Mouse (Mus musculus) liver, embryonic 15.5 days (tissue): Measurements from ENCODE around the gene Mrpl33. TPM values are rescaled to one million over a fixed set of nuclear protein-coding genes. Genes with fewer than 3 reads are reported as not detected.
"Not testable (repeated sequence)": the region's sequence is repeated elsewhere in the genome, so short reads cannot be mapped to it uniquely, and the experiment has no call there.

Experiments
- ATAC-seq: fragments of 200-750 bp; cut with Nextera tagmentation; 2 replicates; pipeline ENCODE4 v1.8.0; 2017; ENCODE audit warnings: moderate number of reproducible peaks, mild to moderate bottlenecking, moderate library complexity; ENCODE audit not compliant: insufficient read depth
- H3K27ac ChIP-seq: fragments of 300-500 bp; sonication (generic); replicated peaks from 2 replicates; pipeline ENCODE4 v1.5.1; 2015; ENCODE audit warnings: mild to moderate bottlenecking, inconsistent platforms
- H3K27me3 ChIP-seq: fragments of 300-500 bp; sonication (generic); 2 replicates; pipeline ENCODE4 v1.6.1; 2015; ENCODE audit warnings: mild to moderate bottlenecking, inconsistent platforms
- H3K36me3 ChIP-seq: fragments of 300-500 bp; sonication (generic); replicated peaks from 2 replicates; pipeline ENCODE4 v1.6.1; 2015; ENCODE audit warnings: moderate library complexity, mild to moderate bottlenecking, inconsistent platforms
- H3K4me1 ChIP-seq: fragments of 300-500 bp; sonication (generic); replicated peaks from 2 replicates; pipeline ENCODE4 v1.6.1; 2015; ENCODE audit warnings: inconsistent platforms
- H3K4me2 ChIP-seq: fragments of 300-500 bp; sonication (generic); 2 replicates; pipeline ENCODE4 v1.6.1; 2015; ENCODE audit warnings: moderate library complexity, mild to moderate bottlenecking, inconsistent platforms
- H3K4me3 ChIP-seq: fragments of 300-500 bp; sonication (generic); replicated peaks from 2 replicates; pipeline ENCODE4 v1.5.1; 2015; ENCODE audit warnings: mild to moderate bottlenecking, inconsistent platforms
- H3K9ac ChIP-seq: fragments of 300-500 bp; sonication (generic); 2 replicates; pipeline ENCODE4 v1.6.1; 2015; ENCODE audit warnings: moderate library complexity, mild to moderate bottlenecking, inconsistent platforms
- H3K9me3 ChIP-seq: fragments of 300-500 bp; sonication (generic); replicated peaks from 2 replicates; pipeline ENCODE4 v1.6.1; 2016; ENCODE audit warnings: inconsistent platforms
- WGBS: fragments of 180-500 bp; shearing (Covaris S2); methylation state at CpG from one replicate; pipeline ENCODE4 v1.1.7; 2015; ENCODE audit warnings: mixed read lengths; ENCODE audit not compliant: insufficient replicate concordance; 5-methylcytosine and 5-hydroxymethylcytosine counted together
- polyA plus RNA-seq: library from polyadenylated mRNA; unstranded; fragments of >200 nt; fragmentation: Nextera tagmentation; extraction: Ambion mirVana; gene quantifications from 2 replicates; pipeline ENCODE4 v1.2.1, GENCODE M21; 2015

Mrpl33 gene
- polyA plus RNA-seq, 1 experiment from 2014 or later: 158 TPM

DNA sequence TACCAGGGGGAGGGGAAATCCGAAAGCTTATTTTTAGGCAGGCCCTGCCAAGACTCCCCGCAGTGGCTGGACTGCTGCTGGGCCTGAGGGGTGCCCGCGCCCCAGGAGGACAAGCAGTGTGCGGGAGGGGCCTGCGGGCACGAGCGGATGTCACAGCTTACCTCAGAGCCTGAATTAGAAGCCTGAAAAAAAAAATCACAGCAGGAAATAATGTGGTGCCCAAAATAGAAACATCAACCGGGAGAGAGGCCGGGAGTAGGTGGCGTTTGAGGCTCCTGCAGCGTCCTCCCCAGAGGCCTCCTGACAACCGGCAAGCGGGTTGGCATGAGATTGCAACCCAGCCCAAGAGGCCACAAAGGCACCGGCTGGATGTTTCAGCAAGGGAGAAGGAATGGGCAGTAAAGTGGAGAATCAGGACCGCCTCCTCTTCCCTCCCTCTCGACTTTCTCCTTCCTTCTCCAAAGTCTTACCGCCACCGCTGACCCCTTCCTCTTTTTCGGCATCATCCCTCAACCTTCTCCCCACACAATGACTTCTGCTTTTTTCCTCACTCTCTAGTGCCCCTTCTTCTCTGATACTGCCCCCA, 25.6 kb upstream of the Mrpl33 start:
- H3K4me1 ChIP-seq: no peaks in the 10 kb centered on the region
- H3K27ac ChIP-seq: peak overlapping the region; percentile 33
- H3K9me3 ChIP-seq: no peaks in the 10 kb centered on the region
- H3K4me3 ChIP-seq: peak overlapping the region; percentile 26
- H3K4me2 ChIP-seq: peak overlapping the region; percentile 41
- WGBS: 10% methylated on average over 20 of the region's 20 CpGs
- H3K9ac ChIP-seq: no peak overlapping the region
- H3K36me3 ChIP-seq: no peaks in the 10 kb centered on the region
- ATAC-seq: no peak
- H3K27me3 ChIP-seq: no peaks in the 10 kb centered on the region

DNA sequence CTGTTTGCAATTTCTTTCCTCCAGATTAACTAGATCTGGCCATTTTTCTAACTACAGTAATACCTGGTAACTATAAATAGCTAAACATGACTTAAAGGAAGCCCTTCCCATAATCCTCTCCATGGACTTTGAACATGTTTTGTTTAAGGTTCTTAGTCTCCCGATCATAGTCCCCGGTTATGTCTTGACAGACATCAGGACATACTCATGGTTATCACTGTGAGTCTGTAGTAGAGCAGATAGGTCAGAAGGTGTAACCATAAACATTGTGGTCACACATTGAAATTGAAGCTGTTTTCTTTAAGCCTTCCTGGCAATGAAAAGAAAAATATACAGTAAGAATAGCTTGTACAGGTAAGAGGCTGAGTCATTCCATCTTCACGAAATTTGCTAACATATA, 23.0 kb upstream of the Mrpl33 start:
- ATAC-seq: no peak
- Histone ChIP-seq H3K9ac (no peak overlapping the region), H3K4me2 (no peak overlapping the region), H3K27me3 (no peaks in the 10 kb centered on the region), H3K9me3 (no peaks in the 10 kb centered on the region), H3K27ac (no peak overlapping the region), H3K4me3 (no peak overlapping the region), H3K36me3 (no peaks in the 10 kb centered on the region), H3K4me1 (no peaks in the 10 kb centered on the region)
- 59% methylated on average over 3 of the region's 3 CpGs for WGBS

DNA sequence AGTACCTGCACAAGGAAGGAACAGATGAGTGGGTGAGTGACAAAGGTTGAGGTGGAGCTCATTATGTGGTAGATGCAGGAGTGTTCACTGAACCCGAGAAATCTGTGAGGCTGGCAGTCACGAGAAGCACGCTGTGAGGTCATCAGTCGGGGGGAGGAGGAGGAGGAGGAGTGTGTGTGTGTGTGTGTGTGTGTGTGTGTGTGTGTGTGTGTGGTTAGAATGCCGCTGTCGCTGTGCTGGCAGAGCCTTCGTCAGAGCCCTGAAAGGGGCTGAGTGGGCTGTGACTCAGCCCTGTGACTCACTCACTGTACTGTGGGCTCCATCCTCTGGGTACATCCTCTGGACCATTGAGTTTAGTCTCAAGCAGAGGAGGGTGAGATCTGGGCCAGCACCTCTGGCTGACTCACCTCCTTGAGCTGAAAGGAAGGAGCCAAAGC, 20.2 kb upstream of the Mrpl33 start:
- ATAC-seq: no peak
- no peak overlapping the region for H3K4me3 ChIP-seq
- no peaks in the 10 kb centered on the region for H3K36me3 ChIP-seq
- H3K4me2 ChIP-seq: no peak overlapping the region
- H3K9me3 ChIP-seq: no peaks in the 10 kb centered on the region
- H3K27me3 ChIP-seq: no peaks in the 10 kb centered on the region
- H3K9ac ChIP-seq: no peak overlapping the region
- H3K27ac ChIP-seq: no peak overlapping the region
- WGBS: 69% methylated on average over 7 of the region's 7 CpGs
- no peaks in the 10 kb centered on the region for H3K4me1 ChIP-seq

DNA sequence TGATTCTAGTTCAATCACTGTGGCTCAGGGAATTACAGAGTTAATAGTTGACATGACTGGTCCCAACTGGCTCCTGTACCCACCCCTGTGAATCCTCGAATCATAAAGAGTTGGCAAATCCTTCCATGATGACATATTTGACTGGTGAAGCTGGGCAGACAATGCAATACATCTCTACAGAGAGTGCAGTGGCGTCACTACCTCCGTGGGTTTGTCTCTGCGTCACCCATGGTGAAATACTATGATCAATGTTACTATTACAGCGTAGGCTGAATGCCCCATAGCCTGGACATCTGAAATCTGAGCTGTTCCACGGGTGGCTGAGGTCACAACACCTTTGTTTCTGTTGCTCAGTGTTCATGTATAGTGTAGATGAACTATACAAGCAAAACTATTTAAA, 15.5 kb upstream of the Mrpl33 start:
- ATAC-seq: no peak
- Histone ChIP-seq H3K4me1 (no peaks in the 10 kb centered on the region), H3K4me2 (no peak overlapping the region), H3K4me3 (no peak overlapping the region), H3K36me3 (no peaks in the 10 kb centered on the region), H3K27me3 (no peaks in the 10 kb centered on the region), H3K9ac (no peak overlapping the region), H3K27ac (no peak overlapping the region), H3K9me3 (no peaks in the 10 kb centered on the region)
- 50% methylated on average over 6 of the region's 6 CpGs for WGBS

DNA sequence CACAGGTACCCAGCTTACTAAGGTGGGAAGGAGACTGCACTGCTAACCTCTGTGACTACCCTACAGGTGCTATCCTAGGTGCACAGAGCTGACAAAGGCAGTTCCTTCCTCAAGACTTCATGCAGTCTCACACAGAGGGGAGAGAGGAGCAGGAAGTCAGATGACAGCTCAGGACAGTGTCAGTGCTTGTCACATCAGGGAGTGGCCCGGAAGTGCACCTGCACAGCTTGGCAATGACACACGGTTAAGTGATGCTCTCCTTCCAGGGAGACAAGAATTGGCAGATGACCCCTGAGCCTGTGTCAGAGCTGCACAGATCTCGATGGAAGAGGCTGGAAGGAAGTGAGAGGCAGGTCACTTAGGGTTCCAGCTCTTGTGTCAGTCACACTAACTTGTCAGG, 14.8 kb upstream of the Mrpl33 start:
- Histone ChIP-seq H3K4me2 (no peak overlapping the region), H3K4me1 (no peaks in the 10 kb centered on the region)
- WGBS: 37% methylated on average over 3 of the region's 3 CpGs

DNA sequence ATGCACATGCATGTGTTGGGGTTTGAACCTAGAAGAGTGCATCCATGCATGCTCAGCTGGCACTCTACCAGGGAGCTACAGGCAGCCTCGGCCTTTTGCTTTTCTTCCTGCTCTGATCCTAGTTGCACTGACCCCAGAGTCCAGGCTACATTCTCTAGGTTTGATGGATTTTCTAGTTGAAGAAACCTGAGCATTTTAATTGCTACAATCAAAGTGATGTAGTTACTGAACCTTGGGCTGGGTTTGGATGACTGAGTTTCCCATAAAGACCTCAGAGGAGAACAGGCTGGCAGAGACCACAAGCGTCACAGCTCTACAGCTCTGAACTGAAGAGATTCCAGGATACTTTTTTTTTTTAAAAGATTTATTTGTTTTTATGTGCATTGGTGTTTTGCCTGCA, 13.5 kb upstream of the Mrpl33 start:
- H3K36me3 ChIP-seq: no peaks in the 10 kb centered on the region
- ATAC-seq: no peak
- no peak overlapping the region for H3K27ac ChIP-seq
- WGBS: 70% methylated on average over 2 of the region's 2 CpGs
- no peaks in the 10 kb centered on the region for H3K9me3 ChIP-seq
- no peak overlapping the region for H3K9ac ChIP-seq
- no peaks in the 10 kb centered on the region for H3K27me3 ChIP-seq
- H3K4me1 ChIP-seq: no peaks in the 10 kb centered on the region
- no peak overlapping the region for H3K4me3 ChIP-seq
- H3K4me2 ChIP-seq: no peak overlapping the region

More for the DNA sequence above, 14.8 kb upstream of the Mrpl33 start:
- Histone ChIP-seq H3K9me3 (no peaks in the 10 kb centered on the region), H3K27ac (no peak overlapping the region), H3K36me3 (no peaks in the 10 kb centered on the region), H3K4me3 (no peak overlapping the region), H3K27me3 (no peaks in the 10 kb centered on the region), H3K9ac (no peak overlapping the region)
- no peak for ATAC-seq

DNA sequence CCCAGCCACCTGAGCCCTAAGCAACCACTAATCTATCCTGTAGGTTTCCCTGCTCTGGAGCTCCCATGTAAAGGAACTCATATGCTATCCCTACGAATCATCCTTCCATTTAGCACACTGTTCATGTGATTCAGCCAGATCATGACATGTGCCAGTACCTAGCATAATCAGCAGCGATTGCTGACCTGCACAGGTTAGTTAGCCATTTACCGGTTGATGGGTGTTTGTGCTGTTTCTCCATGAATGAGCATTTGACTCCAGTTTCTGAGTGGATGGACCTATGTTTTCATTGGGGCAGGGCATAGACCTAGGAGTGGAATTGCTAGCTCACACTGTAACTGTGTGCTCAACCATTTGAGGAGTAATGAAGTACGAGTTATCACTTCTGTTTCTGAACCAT, 11.2 kb upstream of the Mrpl33 start:
- Histone ChIP-seq H3K4me1 (no peaks in the 10 kb centered on the region), H3K27me3 (no peaks in the 10 kb centered on the region), H3K9me3 (no peaks in the 10 kb centered on the region), H3K4me2 (no peak overlapping the region), H3K27ac (no peak overlapping the region), H3K9ac (no peak overlapping the region), H3K36me3 (no peaks in the 10 kb centered on the region), H3K4me3 (no peak overlapping the region)
- WGBS: 68% methylated on average over 4 of the region's 4 CpGs
- ATAC-seq: no peak

DNA sequence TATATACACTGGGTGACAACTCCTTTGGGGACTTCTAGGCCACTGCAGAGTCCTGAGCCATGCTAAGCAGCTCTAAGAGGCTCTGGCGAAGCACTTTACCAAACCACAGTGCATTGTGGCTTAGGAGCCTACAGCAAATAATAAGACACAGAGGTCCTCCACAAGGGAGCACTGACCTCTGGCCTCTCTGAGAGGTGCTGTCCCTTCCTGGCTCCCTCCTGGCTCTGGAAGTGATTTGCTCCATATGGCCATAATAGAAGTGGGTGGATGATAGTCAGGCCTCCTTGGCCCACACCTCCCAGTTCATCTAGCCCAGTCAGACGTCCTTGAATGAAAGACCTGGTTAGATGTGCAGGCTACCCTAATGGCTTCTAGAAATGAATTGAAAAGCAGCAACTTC, 8.7 kb upstream of the Mrpl33 start:
- WGBS: 59% methylated on average over 2 of the region's 2 CpGs
- Histone ChIP-seq H3K36me3 (no peaks in the 10 kb centered on the region), H3K9me3 (no peaks in the 10 kb centered on the region), H3K27me3 (no peaks in the 10 kb centered on the region), H3K9ac (no peak overlapping the region), H3K4me1 (no peaks in the 10 kb centered on the region), H3K4me3 (no peak overlapping the region), H3K4me2 (no peak overlapping the region), H3K27ac (no peak overlapping the region)
- no peak for ATAC-seq

DNA sequence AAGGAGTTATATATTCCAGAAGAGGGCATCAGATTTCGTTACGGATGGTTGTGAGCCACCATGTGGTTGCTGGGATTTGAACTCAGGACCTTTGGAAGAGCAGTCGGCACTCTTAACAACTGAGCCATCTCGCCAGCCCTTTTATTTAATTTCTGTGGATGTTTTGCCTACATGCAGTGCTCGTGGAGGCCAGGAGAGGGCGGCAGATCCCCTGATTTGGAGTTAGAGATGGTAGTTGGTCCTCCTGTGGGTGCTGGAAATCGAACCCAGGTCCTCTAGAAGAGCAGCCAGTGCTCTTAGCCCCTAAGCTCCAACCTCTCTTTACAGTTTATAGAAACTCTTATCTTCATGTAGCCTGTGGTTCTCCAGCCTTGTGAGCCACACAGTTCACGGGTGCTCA, 8.1 kb upstream of the Mrpl33 start:
- H3K9me3 ChIP-seq, H3K4me2 ChIP-seq, H3K4me1 ChIP-seq, H3K27me3 ChIP-seq, ATAC-seq, H3K9ac ChIP-seq, H3K4me3 ChIP-seq, H3K27ac ChIP-seq, H3K36me3 ChIP-seq: not testable (repeated sequence)
- WGBS: 58% methylated on average over 8 of the region's 8 CpGs

DNA sequence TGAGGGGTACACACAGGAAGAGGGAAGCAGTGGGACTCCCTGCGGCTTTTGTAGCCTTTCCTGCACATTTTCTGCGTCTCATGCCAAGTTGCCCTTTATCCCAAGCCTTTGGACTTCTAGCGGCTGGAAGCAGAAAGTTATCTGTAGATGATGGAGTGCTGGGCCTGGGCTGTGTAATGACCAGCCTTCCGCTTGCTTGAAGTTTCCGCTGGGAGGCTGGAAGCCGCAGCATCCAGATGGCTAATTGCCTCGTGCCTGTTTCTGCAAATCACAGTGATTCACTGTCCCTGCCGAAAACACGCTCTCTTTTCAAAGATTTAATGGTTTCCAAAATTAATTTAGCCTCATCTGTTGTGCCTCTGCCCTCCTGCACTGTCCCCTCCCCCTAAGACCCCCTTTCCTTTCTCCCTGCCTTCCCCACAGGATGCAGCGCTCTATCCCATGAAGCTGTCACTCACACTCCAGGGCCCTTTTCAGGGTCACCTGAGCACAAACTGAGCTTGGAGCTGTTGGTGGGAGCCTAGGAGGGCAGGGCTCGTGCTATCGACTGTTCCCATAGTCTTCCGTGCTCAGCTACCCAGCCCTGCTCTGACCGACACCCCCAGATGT, 6.9 kb upstream of the Mrpl33 start:
- H3K4me3 ChIP-seq: no peak overlapping the region
- no peaks in the 10 kb centered on the region for H3K9me3 ChIP-seq
- no peak overlapping the region for H3K4me2 ChIP-seq
- H3K36me3 ChIP-seq: no peaks in the 10 kb centered on the region
- no peaks in the 10 kb centered on the region for H3K27me3 ChIP-seq
- H3K9ac ChIP-seq: no peak overlapping the region
- ATAC-seq: no peak
- H3K4me1 ChIP-seq: no peaks in the 10 kb centered on the region
- H3K27ac ChIP-seq: no peak overlapping the region
- WGBS: 75% methylated on average over 14 of the region's 14 CpGs

DNA sequence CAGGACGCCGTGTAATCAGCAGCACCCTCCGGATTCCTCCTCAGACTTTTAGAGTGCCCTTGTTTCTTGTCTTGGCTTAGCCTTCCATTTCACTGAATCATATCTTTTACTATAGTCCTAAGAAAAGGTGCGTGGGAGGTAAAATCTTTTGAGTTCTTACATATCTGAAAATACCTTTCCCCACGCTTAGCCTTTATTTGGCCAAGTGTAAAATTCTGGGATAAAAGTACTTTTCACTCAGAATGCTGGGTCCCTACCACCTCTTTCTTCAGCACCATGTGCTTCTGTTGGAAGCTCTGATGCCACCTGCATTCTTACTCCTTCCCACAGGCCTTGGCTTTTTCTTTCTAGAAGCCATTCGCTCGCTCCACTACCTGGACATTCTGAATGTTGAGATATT, 5.6 kb upstream of the Mrpl33 start:
- no peak overlapping the region for H3K9ac ChIP-seq
- no peaks in the 10 kb centered on the region for H3K36me3 ChIP-seq
- 75% methylated on average over 7 of the region's 7 CpGs for WGBS
- no peak overlapping the region for H3K27ac ChIP-seq
- H3K4me1 ChIP-seq: peaks cover 4% of the 10 kb centered on the region
- no peaks in the 10 kb centered on the region for H3K27me3 ChIP-seq
- H3K4me3 ChIP-seq: no peak overlapping the region
- H3K4me2 ChIP-seq: no peak overlapping the region
- H3K9me3 ChIP-seq: no peaks in the 10 kb centered on the region
- ATAC-seq: no peak

DNA sequence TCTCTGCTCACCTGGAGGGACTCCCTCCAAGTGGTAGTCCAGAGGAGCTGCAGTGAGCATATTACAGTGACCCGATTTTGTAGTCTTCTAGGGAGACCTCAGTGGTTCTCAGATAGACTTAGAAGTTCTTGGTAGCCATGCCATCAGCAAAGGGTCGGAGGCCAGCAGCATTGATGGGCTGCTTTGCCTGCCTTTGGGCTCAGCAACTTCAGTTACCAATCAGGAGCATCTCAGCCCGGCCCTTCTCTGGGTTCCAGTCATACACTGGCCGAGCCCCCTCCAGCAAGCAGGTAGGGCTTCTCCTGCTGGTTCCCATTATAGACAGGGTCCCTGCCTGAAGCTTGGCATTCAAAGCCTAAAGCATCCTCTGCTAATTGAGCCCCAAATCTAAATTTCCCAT, 867 bp upstream of the Mrpl33 start:
- Histone ChIP-seq H3K36me3 (no peaks in the 10 kb centered on the region), H3K9ac (no peak overlapping the region), H3K27me3 (no peaks in the 10 kb centered on the region), H3K4me2 (peak overlapping the region; percentile 73; the same call in 1 of the 2 replicates), H3K27ac (no peak overlapping the region), H3K4me1 (peaks cover 18% of the 10 kb centered on the region), H3K4me3 (no peak overlapping the region), H3K9me3 (no peaks in the 10 kb centered on the region)
- ATAC-seq: no peak
- 59% methylated on average over 4 of the region's 4 CpGs for WGBS
